Mouse (Mus musculus): ENCODE data around the gene AC134908.4. TPM values are rescaled to one million over a fixed set of nuclear protein-coding genes. Genes with fewer than 3 reads are reported as not detected.

AC134908.4 gene
- not detected for polyA plus RNA-seq (2014; fragmentation: Illumina TruSeq; extraction: RNeasy Lipid Tissue Mini Kit (QIAGEN cat#74804); ENCODE audit: low replicate concordance)

DNA sequence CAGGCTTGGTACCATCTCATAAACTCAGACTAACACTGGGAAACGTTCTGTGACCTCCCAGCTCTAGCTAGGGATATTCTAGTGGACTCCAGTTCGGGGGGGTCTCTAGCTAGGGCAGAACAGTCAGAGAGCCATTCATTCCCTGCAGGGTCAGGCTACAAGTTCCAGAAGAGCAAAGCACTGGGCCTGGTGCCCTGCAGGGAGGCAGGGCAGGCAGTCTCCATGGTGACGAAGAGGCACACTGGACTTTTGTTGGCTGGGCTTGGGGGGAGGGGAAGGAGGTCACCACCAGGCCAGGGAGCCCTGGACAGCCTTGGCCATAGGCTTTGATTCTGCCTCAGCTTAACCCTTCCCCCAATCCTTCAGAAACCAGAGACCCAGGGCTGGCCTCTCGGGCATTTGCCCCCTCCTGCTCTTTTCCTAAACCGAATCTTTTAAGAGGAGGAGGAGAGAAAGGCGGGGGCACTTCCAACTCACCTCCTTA lies at the start of gene AC134908.4:
Gene AC134908.4, minus strand, starts transcription at position 51 of the 484 bp plus-strand sequence.

DNA sequence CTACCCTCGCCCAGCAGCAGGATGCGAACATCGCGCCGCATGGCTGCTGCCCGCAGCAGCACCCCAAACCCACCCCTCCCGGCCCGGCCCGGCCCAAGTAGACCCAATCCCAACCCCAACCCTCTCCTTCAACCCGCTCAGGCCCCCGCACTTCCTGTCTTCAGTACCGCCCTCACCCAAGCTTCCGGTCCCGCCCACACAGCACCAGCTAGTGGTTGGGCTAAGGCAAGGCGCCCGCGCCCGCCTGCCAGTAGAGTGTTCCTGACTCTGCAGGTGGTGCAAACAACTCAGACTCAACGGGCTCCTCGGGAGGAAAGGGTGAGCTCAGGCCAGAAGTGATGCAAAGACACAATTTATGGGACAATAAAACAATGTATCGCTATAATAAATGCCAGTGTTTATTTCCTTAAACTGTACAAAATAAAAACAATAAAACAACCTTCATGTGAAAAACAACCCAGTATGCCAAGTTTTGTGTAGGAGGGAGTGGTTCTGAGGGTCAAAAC lies 49.0 kb upstream of the AC134908.4 start, which contains the start of gene Rhot2:
Gene Rhot2, minus strand, starts transcription at position 456 of the 506 bp plus-strand sequence.

GRCm38 (mm10) chr17:25841117-25841880 lies 45.8 kb upstream of the AC134908.4 start, which contains the start of gene Gm20683:
Gene Gm20683 (minus strand): TSS chr17:25841763.

DNA sequence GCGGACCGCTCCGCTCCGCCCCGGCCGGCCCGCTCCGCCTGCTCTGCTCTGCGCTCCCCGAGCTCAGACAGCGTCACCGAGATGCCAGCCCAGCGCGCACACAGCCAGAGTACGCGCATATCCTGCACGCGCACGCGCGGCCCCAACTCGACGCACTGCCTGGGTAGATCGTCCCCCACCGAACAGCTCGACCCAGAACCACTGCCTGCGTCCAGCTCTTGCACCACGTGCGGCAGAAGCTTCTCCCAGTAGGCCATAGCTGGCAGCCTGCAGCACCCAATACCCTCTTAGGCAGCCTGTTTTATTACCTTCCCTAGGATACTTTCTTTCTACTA lies 41.6 kb upstream of the AC134908.4 start, which contains the start of gene Rhbdl1:
Gene Rhbdl1, minus strand, starts transcription at position 220 of the 335 bp plus-strand sequence.

DNA sequence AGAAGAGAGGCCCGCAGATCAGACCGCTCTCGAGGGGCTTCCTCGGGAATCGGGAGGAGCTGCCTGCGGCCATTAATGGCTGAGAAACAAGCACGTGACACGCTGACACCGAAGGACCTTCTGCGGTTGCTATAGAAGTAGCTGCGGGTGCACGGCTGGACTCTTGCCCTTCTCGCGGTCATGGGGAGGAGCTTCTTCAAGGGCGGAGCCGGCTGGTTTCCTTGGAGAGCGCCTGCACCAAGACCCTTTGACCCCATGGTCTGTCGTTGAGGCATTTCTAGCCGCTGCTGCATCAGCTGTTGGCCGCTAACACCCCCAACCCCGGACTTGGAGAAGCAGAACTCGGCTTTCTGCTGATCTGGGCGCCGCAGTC lies 37.8 kb upstream of the AC134908.4 start, which contains the start of gene Stub1:
Gene Stub1, minus strand, starts transcription at position 114 of the 373 bp plus-strand sequence.

GRCm38 (mm10) chr17:25828712-25829557 lies 33.5 kb upstream of the AC134908.4 start, which contains the start of gene Jmjd8:
Gene Jmjd8 (plus strand): TSS chr17:25828867.

DNA sequence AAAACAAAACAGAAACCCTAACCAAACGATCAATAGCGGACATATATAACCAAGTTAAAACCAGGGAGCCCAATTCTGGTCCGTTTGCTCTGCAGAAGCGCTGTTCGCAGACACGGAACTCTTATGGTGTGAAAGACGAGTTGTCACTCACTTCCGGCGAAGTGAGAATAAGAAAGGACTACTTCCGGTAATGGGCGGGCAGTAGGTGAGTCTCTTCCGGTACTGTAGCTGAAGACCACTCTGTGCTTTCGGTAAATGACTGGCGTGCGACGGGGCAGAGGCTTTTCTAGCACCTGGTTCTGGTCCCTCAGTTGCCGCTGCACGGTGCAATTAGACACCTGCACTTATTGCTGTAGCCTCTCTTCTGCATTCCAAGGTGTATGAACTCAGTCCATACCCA lies 28.0 kb upstream of the AC134908.4 start, which contains the start of gene Wdr24:
Gene Wdr24, plus strand, starts transcription at position 176 of the 400 bp plus-strand sequence.

GRCm38 (mm10) chr17:25808789-25809605 lies 13.5 kb upstream of the AC134908.4 start, which contains the start of gene Fbxl16:
Gene Fbxl16 (plus strand): TSS chr17:25809085.

DNA sequence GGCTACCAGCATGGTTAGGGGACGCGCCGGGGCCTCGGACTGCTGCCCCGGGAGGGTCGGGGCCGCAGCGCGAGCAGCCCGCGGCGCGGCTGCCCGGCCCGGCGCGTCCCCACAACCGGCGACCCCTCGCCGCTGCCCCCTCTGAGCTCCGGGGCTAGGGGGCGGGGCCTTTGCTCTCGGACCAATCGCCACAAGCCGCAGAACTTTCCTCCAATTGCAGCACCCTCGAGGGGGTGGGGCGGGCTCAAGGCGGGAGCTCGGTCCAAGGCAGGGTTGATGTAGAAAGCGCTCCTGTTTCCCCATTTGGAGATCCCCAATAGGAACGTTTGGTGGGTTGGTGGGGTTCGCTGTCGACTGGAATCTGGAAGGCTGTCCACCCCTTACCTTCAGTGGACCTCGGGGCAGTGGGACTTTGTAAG lies 1.5 kb upstream of the AC134908.4 start, which contains the start of gene Metrn:
Gene Metrn, minus strand, starts transcription at position 186 of the 419 bp plus-strand sequence.

GRCm38 (mm10) chr17:25792615-25793014 lies 2.8 kb downstream of the AC134908.4 start, which contains the start of gene Fam173a:
Gene Fam173a (minus strand): TSS chr17:25792901.

DNA sequence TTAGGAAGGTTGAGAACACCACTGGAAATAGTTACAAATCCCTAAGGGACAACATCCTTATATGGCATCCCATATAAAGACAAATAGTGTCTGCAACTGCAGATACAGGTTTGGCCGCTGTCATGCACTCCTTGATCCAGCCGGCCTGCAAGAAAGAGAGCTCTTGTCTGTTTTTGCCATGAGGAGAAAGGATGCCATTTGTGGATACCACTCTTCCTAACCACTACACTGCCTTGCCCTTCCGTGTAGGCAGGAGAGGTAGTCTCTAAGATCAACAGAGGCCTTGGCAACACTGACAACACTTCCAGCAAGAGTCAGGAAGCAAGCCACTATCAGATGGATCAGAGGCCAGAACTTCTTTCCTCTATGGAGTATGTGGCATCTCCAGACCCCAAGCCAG lies 9.2 kb downstream of the AC134908.4 start, which contains the start of gene Ccdc78:
Gene Ccdc78, plus strand, starts transcription at position 301 of the 400 bp plus-strand sequence.

GRCm38 (mm10) chr17:25785281-25785745 lies 10.1 kb downstream of the AC134908.4 start, which contains the start of gene Haghl:
Gene Haghl (minus strand): TSS chr17:25785673.

GRCm38 (mm10) chr17:25773549-25774120 lies 21.8 kb downstream of the AC134908.4 start, which contains the start of gene Narfl:
Gene Narfl (plus strand): TSS chr17:25773776.

GRCm38 (mm10) chr17:25754241-25754640 lies 41.2 kb downstream of the AC134908.4 start, which contains the start of gene Msln:
Gene Msln (minus strand): TSS chr17:25754378.

Other genes starting within 250 kb of the AC134908.4 start
- gene Sox8, start 225.0 kb downstream of the AC134908.4 start, polyA plus RNA-seq (2014; fragmentation: Illumina TruSeq; extraction: RNeasy Lipid Tissue Mini Kit (QIAGEN cat#74804); ENCODE audit: low replicate concordance) = not detected
- gene Lmf1, start 216.6 kb downstream of the AC134908.4 start, polyA plus RNA-seq (2014; fragmentation: Illumina TruSeq; extraction: RNeasy Lipid Tissue Mini Kit (QIAGEN cat#74804); ENCODE audit: low replicate concordance) = 0.15 TPM
- gene Gng13, start 78.5 kb downstream of the AC134908.4 start, polyA plus RNA-seq (2014; fragmentation: Illumina TruSeq; extraction: RNeasy Lipid Tissue Mini Kit (QIAGEN cat#74804); ENCODE audit: low replicate concordance) = not detected
- gene Chtf18, start 68.2 kb downstream of the AC134908.4 start, polyA plus RNA-seq (2014; fragmentation: Illumina TruSeq; extraction: RNeasy Lipid Tissue Mini Kit (QIAGEN cat#74804); ENCODE audit: low replicate concordance) = not detected
- gene Rpusd1, start 68.0 kb downstream of the AC134908.4 start, polyA plus RNA-seq (2014; fragmentation: Illumina TruSeq; extraction: RNeasy Lipid Tissue Mini Kit (QIAGEN cat#74804); ENCODE audit: low replicate concordance) = not detected
- gene Mslnl, start 59.6 kb downstream of the AC134908.4 start, polyA plus RNA-seq (2014; fragmentation: Illumina TruSeq; extraction: RNeasy Lipid Tissue Mini Kit (QIAGEN cat#74804); ENCODE audit: low replicate concordance) = not detected
- gene Msln, start 41.3 kb downstream of the AC134908.4 start, polyA plus RNA-seq (2014; fragmentation: Illumina TruSeq; extraction: RNeasy Lipid Tissue Mini Kit (QIAGEN cat#74804); ENCODE audit: low replicate concordance) = not detected
- 0.67 TPM for gene Narfl, start 21.9 kb downstream of the AC134908.4 start, polyA plus RNA-seq (2014; fragmentation: Illumina TruSeq; extraction: RNeasy Lipid Tissue Mini Kit (QIAGEN cat#74804); ENCODE audit: low replicate concordance)
- gene Haghl, start 10.0 kb downstream of the AC134908.4 start, polyA plus RNA-seq (2014; fragmentation: Illumina TruSeq; extraction: RNeasy Lipid Tissue Mini Kit (QIAGEN cat#74804); ENCODE audit: low replicate concordance) = not detected
- gene Ccdc78, start 9.1 kb downstream of the AC134908.4 start, polyA plus RNA-seq (2014; fragmentation: Illumina TruSeq; extraction: RNeasy Lipid Tissue Mini Kit (QIAGEN cat#74804); ENCODE audit: low replicate concordance) = not detected
- gene Fam173a, start 2.8 kb downstream of the AC134908.4 start, polyA plus RNA-seq (2014; fragmentation: Illumina TruSeq; extraction: RNeasy Lipid Tissue Mini Kit (QIAGEN cat#74804); ENCODE audit: low replicate concordance) = not detected
- gene Metrn, start 1.5 kb upstream of the AC134908.4 start, polyA plus RNA-seq (2014; fragmentation: Illumina TruSeq; extraction: RNeasy Lipid Tissue Mini Kit (QIAGEN cat#74804); ENCODE audit: low replicate concordance) = not detected
- 0.67 TPM for gene Fbxl16, start 13.4 kb upstream of the AC134908.4 start, polyA plus RNA-seq (2014; fragmentation: Illumina TruSeq; extraction: RNeasy Lipid Tissue Mini Kit (QIAGEN cat#74804); ENCODE audit: low replicate concordance)
- gene Wdr24, start 28.0 kb upstream of the AC134908.4 start, polyA plus RNA-seq (2014; fragmentation: Illumina TruSeq; extraction: RNeasy Lipid Tissue Mini Kit (QIAGEN cat#74804); ENCODE audit: low replicate concordance) = 0.26 TPM
- 1.8 TPM for gene Jmjd8, start 33.2 kb upstream of the AC134908.4 start, polyA plus RNA-seq (2014; fragmentation: Illumina TruSeq; extraction: RNeasy Lipid Tissue Mini Kit (QIAGEN cat#74804); ENCODE audit: low replicate concordance)
- gene Stub1, start 37.7 kb upstream of the AC134908.4 start, polyA plus RNA-seq (2014; fragmentation: Illumina TruSeq; extraction: RNeasy Lipid Tissue Mini Kit (QIAGEN cat#74804); ENCODE audit: low replicate concordance) = 4.2 TPM
- gene Rhbdl1, start 41.6 kb upstream of the AC134908.4 start, polyA plus RNA-seq (2014; fragmentation: Illumina TruSeq; extraction: RNeasy Lipid Tissue Mini Kit (QIAGEN cat#74804); ENCODE audit: low replicate concordance) = not detected
- not detected for gene Gm20683, start 46.1 kb upstream of the AC134908.4 start, polyA plus RNA-seq (2014; fragmentation: Illumina TruSeq; extraction: RNeasy Lipid Tissue Mini Kit (QIAGEN cat#74804); ENCODE audit: low replicate concordance)
- 13.3 TPM for gene Rhot2, start 49.2 kb upstream of the AC134908.4 start, polyA plus RNA-seq (2014; fragmentation: Illumina TruSeq; extraction: RNeasy Lipid Tissue Mini Kit (QIAGEN cat#74804); ENCODE audit: low replicate concordance)
- 0.82 TPM for gene Wdr90, start 65.8 kb upstream of the AC134908.4 start, polyA plus RNA-seq (2014; fragmentation: Illumina TruSeq; extraction: RNeasy Lipid Tissue Mini Kit (QIAGEN cat#74804); ENCODE audit: low replicate concordance)
- not detected for gene Mcrip2, start 73.1 kb upstream of the AC134908.4 start, polyA plus RNA-seq (2014; fragmentation: Illumina TruSeq; extraction: RNeasy Lipid Tissue Mini Kit (QIAGEN cat#74804); ENCODE audit: low replicate concordance)
- 9.2 TPM for gene Mettl26, start 79.4 kb upstream of the AC134908.4 start, polyA plus RNA-seq (2014; fragmentation: Illumina TruSeq; extraction: RNeasy Lipid Tissue Mini Kit (QIAGEN cat#74804); ENCODE audit: low replicate concordance)
- gene Wfikkn1, start 85.2 kb upstream of the AC134908.4 start, polyA plus RNA-seq (2014; fragmentation: Illumina TruSeq; extraction: RNeasy Lipid Tissue Mini Kit (QIAGEN cat#74804); ENCODE audit: low replicate concordance) = not detected
- gene Rab40c, start 124.1 kb upstream of the AC134908.4 start, polyA plus RNA-seq (2014; fragmentation: Illumina TruSeq; extraction: RNeasy Lipid Tissue Mini Kit (QIAGEN cat#74804); ENCODE audit: low replicate concordance) = 0.48 TPM
- 23.5 TPM for gene Pigq, start 149.3 kb upstream of the AC134908.4 start, polyA plus RNA-seq (2014; fragmentation: Illumina TruSeq; extraction: RNeasy Lipid Tissue Mini Kit (QIAGEN cat#74804); ENCODE audit: low replicate concordance)
- not detected for gene Nhlrc4, start 149.3 kb upstream of the AC134908.4 start, polyA plus RNA-seq (2014; fragmentation: Illumina TruSeq; extraction: RNeasy Lipid Tissue Mini Kit (QIAGEN cat#74804); ENCODE audit: low replicate concordance)
- gene A930017K11Rik, start 156.9 kb upstream of the AC134908.4 start, polyA plus RNA-seq (2014; fragmentation: Illumina TruSeq; extraction: RNeasy Lipid Tissue Mini Kit (QIAGEN cat#74804); ENCODE audit: low replicate concordance) = not detected
- 1.8 TPM for gene Capn15, start 190.1 kb upstream of the AC134908.4 start, polyA plus RNA-seq (2014; fragmentation: Illumina TruSeq; extraction: RNeasy Lipid Tissue Mini Kit (QIAGEN cat#74804); ENCODE audit: low replicate concordance)

Data from small intestine, adult 10 weeks (tissue).